Mouse (Mus musculus): ENCODE results near the gene Nr4a3. TPM values are rescaled to one million over a fixed set of nuclear protein-coding genes. Genes with fewer than 3 reads are reported as not detected.

Gene Nr4a3
- total and polyA plus RNA-seq, 3 experiments: 0.17 TPM; not detected in 2

GRCm38 (mm10) chr4:48044491-48045211 is at the start of gene Nr4a3 (continued):
- no peak for TF ChIP-seq GATA1 (IDR thresholded peaks at IDR 0.05; ENCODE audit: low read depth, low read length)
- peak; percentile 62 for TF ChIP-seq NRF1 (IDR thresholded peaks at IDR 0.05; ENCODE audit: insufficient read depth, low read depth, low read length, poor library complexity, severe bottlenecking)
- TF ChIP-seq ELF1 (IDR thresholded peaks at IDR 0.05; ENCODE audit: low read depth, low read length): peak; percentile 68
- peak in 1 of 2 experiments; percentile 41; a peak in 1 of 4 replicates for TF ChIP-seq POLR2A (IDR thresholded peaks at IDR 0.05; ENCODE audit: control insufficient read depth in 1 of 2, insufficient read depth in 1 of 2, low read depth in 1 of 2, low read length in 2 of 2, poor library complexity in 1 of 2)
- no peak for TF ChIP-seq POLR2AphosphoS2 (IDR thresholded peaks at IDR 0.05; ENCODE audit: low read length)

- no peak for DNase-seq (ENCODE audit: low read depth, low spot score)
- H3K36me3 ChIP-seq (ENCODE audit: control insufficient read depth in 1 of 2, insufficient read depth in 2 of 2, low read length in 2 of 2): no peaks in the 10 kb centered on the region
These were observed 42.0 kb upstream of the Nr4a3 start for GRCm38 (mm10) chr4:48002969-48003368.

GRCm38 (mm10) chr4:48003456-48003855 is 41.5 kb upstream of the Nr4a3 start:
- Histone ChIP-seq H3K9me3 (replicated peaks; ENCODE audit: insufficient read depth, low read length) (no peaks in the 10 kb centered on the region), H3K27ac (ENCODE audit: control insufficient read depth, low read depth, low read length) (no peak overlapping the region), H3K9ac (ENCODE audit: control insufficient read depth, low read depth, low read length, poor library complexity, severe bottlenecking) (no peak overlapping the region), H3K4me3 (ENCODE audit: control insufficient read depth in 1 of 2, insufficient read depth in 1 of 2, low read depth in 2 of 2, low read length in 2 of 2) (no peak overlapping the region), H3K79me2 (ENCODE audit: control insufficient read depth, insufficient read depth, low read length, poor library complexity) (no peaks in the 10 kb centered on the region), H3K27me3 (ENCODE audit: control insufficient read depth in 1 of 2, insufficient read depth in 2 of 2, low read length in 2 of 2) (no peaks in the 10 kb centered on the region; a peak in 2 of 4 replicates), H3K36me3 (ENCODE audit: control insufficient read depth in 1 of 2, insufficient read depth in 2 of 2, low read length in 2 of 2) (no peaks in the 10 kb centered on the region), H3K4me1 (ENCODE audit: control insufficient read depth in 1 of 2, insufficient read depth in 2 of 2, low read length in 2 of 2) (no peaks in the 10 kb centered on the region)
- no peak for DNase-seq (ENCODE audit: low read depth, low spot score)
- TF ChIP-seq GABPA (IDR thresholded peaks at IDR 0.05; ENCODE audit: low read depth, low read length): no peak
- TF ChIP-seq POLR2A (IDR thresholded peaks at IDR 0.05; ENCODE audit: control insufficient read depth in 1 of 2, insufficient read depth in 1 of 2, low read depth in 1 of 2, low read length in 2 of 2, poor library complexity in 1 of 2): no peak
- TF ChIP-seq RCOR1 (IDR thresholded peaks at IDR 0.05; ENCODE audit: low read depth, low read length): no peak
- TF ChIP-seq MEF2A (IDR thresholded peaks at IDR 0.05; ENCODE audit: extremely low read depth, insufficient replicate concordance, low read depth, low read length, poor library complexity, severe bottlenecking): no peak
- no peak for TF ChIP-seq USF1 (IDR thresholded peaks at IDR 0.05; ENCODE audit: low read depth, low read length)
- no peak for TF ChIP-seq CHD1 (IDR thresholded peaks at IDR 0.05; ENCODE audit: low read depth, low read length)
- TF ChIP-seq E2F4 (IDR thresholded peaks at IDR 0.05; ENCODE audit: borderline replicate concordance, low read depth, low read length): no peak

More at GRCm38 (mm10) chr4:48002969-48003368, 42.0 kb upstream of the Nr4a3 start:
- Histone ChIP-seq H3K4me1 (ENCODE audit: control insufficient read depth in 1 of 2, insufficient read depth in 2 of 2, low read length in 2 of 2) (no peaks in the 10 kb centered on the region), H3K79me2 (ENCODE audit: control insufficient read depth, insufficient read depth, low read length, poor library complexity) (no peaks in the 10 kb centered on the region), H3K9ac (ENCODE audit: control insufficient read depth, low read depth, low read length, poor library complexity, severe bottlenecking) (no peak overlapping the region), H3K9me3 (replicated peaks; ENCODE audit: insufficient read depth, low read length) (no peaks in the 10 kb centered on the region), H3K27me3 (ENCODE audit: control insufficient read depth in 1 of 2, insufficient read depth in 2 of 2, low read length in 2 of 2) (no peaks in the 10 kb centered on the region; a peak in 2 of 4 replicates), H3K4me3 (ENCODE audit: control insufficient read depth in 1 of 2, insufficient read depth in 1 of 2, low read depth in 2 of 2, low read length in 2 of 2) (no peak overlapping the region), H3K27ac (ENCODE audit: control insufficient read depth, low read depth, low read length) (no peak overlapping the region)
- TF ChIP-seq HCFC1 (IDR thresholded peaks at IDR 0.05; ENCODE audit: low read depth, low read length): no peak
- no peak for TF ChIP-seq MYB (IDR thresholded peaks at IDR 0.05; ENCODE audit: low read depth, low read length)
- TF ChIP-seq MAFK (IDR thresholded peaks at IDR 0.05; ENCODE audit: borderline replicate concordance, low read depth, low read length): no peak
- TF ChIP-seq MYC (IDR thresholded peaks at IDR 0.05; ENCODE audit: low read depth, low read length): no peak
- TF ChIP-seq ZNF384 (IDR thresholded peaks at IDR 0.05; ENCODE audit: low read depth, low read length): no peak
- TF ChIP-seq USF1 (IDR thresholded peaks at IDR 0.05; ENCODE audit: low read depth, low read length): no peak
- TF ChIP-seq GATA1 (IDR thresholded peaks at IDR 0.05; ENCODE audit: low read depth, low read length): no peak
- TF ChIP-seq E2F4 (IDR thresholded peaks at IDR 0.05; ENCODE audit: borderline replicate concordance, low read depth, low read length): no peak
- no peak for TF ChIP-seq ZMIZ1 (IDR thresholded peaks at IDR 0.05; ENCODE audit: low read depth, low read length)
- TF ChIP-seq TBP (IDR thresholded peaks at IDR 0.05; ENCODE audit: low read depth, low read length): no peak
- no peak for TF ChIP-seq NELFE (IDR thresholded peaks at IDR 0.05; ENCODE audit: low read depth, low read length)

All from MEL (cell line).